Mouse (Mus musculus) heart, postnatal 0 days (tissue): ENCODE results near the gene Gja5.

Experiments used
- CTCF ChIP-seq: IDR thresholded peaks from 2 replicates; pipeline ENCODE4 v1.5.1; 2016; ENCODE audit warnings: antibody characterized with exemption, control low read depth, low read depth
- EP300 ChIP-seq: IDR thresholded peaks from 2 replicates; pipeline ENCODE4 v1.6.1; 2016; ENCODE audit warnings: antibody characterized with exemption, low read depth

GRCm38 (mm10) chr3:96868566-96868965, 35.9 kb upstream of the Gja5 start:
- no peak for TF ChIP-seq CTCF
- TF ChIP-seq EP300, result no peak
